Comparison of ENCODE assay signal across 9 mouse cellular contexts in the genomic region with DNA sequence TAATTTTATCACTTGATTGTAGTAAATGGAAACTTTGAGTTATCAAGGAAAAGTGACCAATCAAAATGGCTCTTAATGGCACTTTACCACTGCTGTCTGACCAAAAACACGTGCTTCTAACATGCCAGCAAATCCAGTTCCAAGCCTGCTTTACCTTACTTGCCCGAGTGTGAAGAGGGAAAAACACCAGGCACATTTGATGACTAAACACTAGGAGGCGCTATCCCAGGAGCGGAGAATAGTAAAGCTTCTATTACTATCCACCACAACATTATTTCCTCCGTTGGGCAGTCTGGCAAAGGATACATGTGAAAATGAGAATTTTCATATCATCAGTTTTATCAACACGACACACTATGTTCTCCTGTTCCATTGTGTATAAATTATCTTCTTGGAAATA.
DNase-seq lines count a peak whose midpoint lies in the region; ATAC-seq and TF ChIP-seq lines count a peak whose summit lies in the region.
"Had no signal": no experiment of that assay in that cellular context is flagged by ENCODE, and none has a peak within 500 bp of the region (broad histone marks: within the 10 kb centered on the region; RNA-seq: fewer than 3 reads in every experiment).

No protein-coding gene starts in this region.

- no peak overlapping the region for H3K4me2 ChIP-seq in heart, postnatal 0 days (ENCODE audit: low read depth, low read length)
- H3K4me2 ChIP-seq in midbrain, embryonic 14.5 days (ENCODE audit: low read length): no peak overlapping the region
- no peak overlapping the region for H3K4me2 ChIP-seq in midbrain, embryonic 15.5 days

- no peaks in the 10 kb centered on the region for H3K36me3 ChIP-seq in heart, postnatal 0 days (replicated peaks; ENCODE audit: control insufficient read depth, insufficient read depth, low read length)
- H3K36me3 ChIP-seq in midbrain, embryonic 14.5 days (ENCODE audit: control insufficient read depth, insufficient read depth, low read length): no peaks in the 10 kb centered on the region
- H3K36me3 ChIP-seq in midbrain, embryonic 15.5 days (replicated peaks): no peaks in the 10 kb centered on the region

- H3K27ac ChIP-seq in heart, postnatal 0 days (ENCODE audit: low read depth): no peak overlapping the region
- H3K27ac ChIP-seq in midbrain, embryonic 14.5 days (replicated peaks; ENCODE audit: low read depth, low read length): no peak overlapping the region
- no peak overlapping the region for H3K27ac ChIP-seq in midbrain, embryonic 15.5 days
- H3K27ac ChIP-seq: macrophage had no signal

- no peak overlapping the region for H3K4me3 ChIP-seq in heart, postnatal 0 days (ENCODE audit: low read depth, low read length)
- H3K4me3 ChIP-seq in midbrain, embryonic 14.5 days (replicated peaks; ENCODE audit: low read depth, low read length): no peak overlapping the region
- no peak overlapping the region for H3K4me3 ChIP-seq in midbrain, embryonic 15.5 days

- no peak for ATAC-seq in heart, postnatal 0 days (ENCODE audit: insufficient read depth, low read depth)
- no peak for ATAC-seq in midbrain, embryonic 14.5 days (ENCODE audit: low FRiP score, low TSS enrichment)
- ATAC-seq in midbrain, embryonic 15.5 days (replicated peaks): no peak

- WGBS in heart, postnatal 0 days: 38% methylated on average over 6 of the region's 6 CpGs
- 39% methylated on average over 6 of the region's 6 CpGs for WGBS in midbrain, embryonic 14.5 days
- 39% methylated on average over 6 of the region's 6 CpGs for WGBS in midbrain, embryonic 15.5 days

- intact Hi-C loops in heart, postnatal 14 days (cut with DNase I): no loop called here
- intact Hi-C loops in gastrocnemius, postnatal 14 days (cut with DNase I; ENCODE audit: low total_unique reads): no loop called here

- H3K27me3 ChIP-seq in heart, postnatal 0 days (ENCODE audit: control insufficient read depth, insufficient read depth, low read length): no peaks in the 10 kb centered on the region
- no peaks in the 10 kb centered on the region for H3K27me3 ChIP-seq in midbrain, embryonic 14.5 days (ENCODE audit: control insufficient read depth, insufficient read depth, low read length)
- no peaks in the 10 kb centered on the region for H3K27me3 ChIP-seq in midbrain, embryonic 15.5 days (replicated peaks)

- H3K9ac ChIP-seq in heart, postnatal 0 days (replicated peaks; ENCODE audit: low read depth, low read length): no peak overlapping the region
- H3K9ac ChIP-seq in midbrain, embryonic 14.5 days (replicated peaks; ENCODE audit: low read length): no peak overlapping the region
- H3K9ac ChIP-seq in midbrain, embryonic 15.5 days: no peak overlapping the region

- peak; percentile 12; the same call in 1 of the 2 replicates for TF ChIP-seq CTCF in heart, postnatal 0 days (IDR thresholded peaks at IDR 0.05; ENCODE audit: low read depth)

- no peaks in the 10 kb centered on the region; the same call in 1 of the 2 replicates for H3K4me1 ChIP-seq in heart, postnatal 0 days (ENCODE audit: control insufficient read depth, insufficient read depth)
- no peaks in the 10 kb centered on the region for H3K4me1 ChIP-seq in midbrain, embryonic 14.5 days (ENCODE audit: control insufficient read depth, insufficient read depth, low read length)
- H3K4me1 ChIP-seq in midbrain, embryonic 15.5 days: no peaks in the 10 kb centered on the region

- DNase-seq in heart, postnatal 0 days (ENCODE audit: low spot score): no peak
- no peak for DNase-seq in heart, postnatal 14 days
- DNase-seq in midbrain, embryonic 14.5 days: peak; percentile 29
- DNase-seq in adrenal gland, postnatal 25 days: peak; percentile 1
- DNase-seq in retina, embryonic 14.5 days (ENCODE audit: low spot score): peak; percentile 35
- no peak for DNase-seq in gastrocnemius, postnatal 14 days
- no peak for DNase-seq in natural killer cell, adult 2 months (ENCODE audit: low spot score in 2 of 2)

- no peak for TF ChIP-seq EP300 in heart, postnatal 0 days (IDR thresholded peaks at IDR 0.05; ENCODE audit: low read depth)

- no peaks in the 10 kb centered on the region for H3K9me3 ChIP-seq in heart, postnatal 0 days (replicated peaks; ENCODE audit: control insufficient read depth, low read length)
- H3K9me3 ChIP-seq in midbrain, embryonic 14.5 days (ENCODE audit: control insufficient read depth, low read length): no peaks in the 10 kb centered on the region
- H3K9me3 ChIP-seq in midbrain, embryonic 15.5 days: no peaks in the 10 kb centered on the region

Comparison
In these comparisons a context has a peak if more than half of its experiments do, and no peak if none do; other contexts are left out.
1. DNase-seq: peak in midbrain, embryonic 14.5 days (single experiment), adrenal gland, postnatal 25 days (single experiment) and retina, embryonic 14.5 days (single experiment); none in heart, postnatal 0 days (single experiment), heart, postnatal 14 days (0 of 2), gastrocnemius, postnatal 14 days (single experiment) and natural killer cell, adult 2 months (0 of 2).